Mouse (Mus musculus) spleen, adult 2 months (tissue): ENCODE results near the gene Igtp.
"Not testable (repeated sequence)": the region's sequence is repeated elsewhere in the genome, so short reads cannot be mapped to it uniquely, and the experiment has no call there.

Source experiments
- CTCF ChIP-seq: fragments of 200-500 bp; IDR thresholded peaks from 2 replicates; pipeline ENCODE4 v1.5.1; 2011; ENCODE audit warnings: mild to moderate bottlenecking, inconsistent platforms; ENCODE audit not compliant: insufficient read depth, insufficient read length, insufficient replicate concordance; ENCODE audit errors: extremely low read depth
- POLR2A ChIP-seq: fragments of 200-500 bp; IDR thresholded peaks from 2 replicates; pipeline ENCODE4 v1.6.1; 2011; ENCODE audit warnings: low read depth, low read length, inconsistent platforms

DNA sequence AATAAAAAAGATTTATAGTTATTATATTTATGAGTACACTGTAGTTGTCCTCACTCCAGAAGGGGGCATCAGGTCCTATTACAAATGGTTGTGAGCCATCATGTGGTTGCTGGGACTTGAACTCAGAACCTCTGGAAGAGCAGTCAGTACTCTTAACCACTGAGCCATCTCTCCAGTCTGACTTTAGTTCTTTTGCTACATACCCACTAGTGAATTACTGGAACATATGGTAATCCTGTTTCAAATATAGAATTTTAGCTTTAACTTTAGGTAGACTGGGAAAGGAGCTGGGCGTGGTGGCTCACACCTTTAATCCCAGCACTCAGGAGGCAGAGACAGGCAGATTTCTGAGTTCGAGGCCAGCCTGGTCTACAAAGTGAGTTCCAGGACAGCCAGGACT is 28.7 kb downstream of the Igtp start:
- TF ChIP-seq POLR2A, CTCF: not testable (repeated sequence)
